Mouse (Mus musculus): ENCODE data around the gene Cox19.

GRCm38 (mm10) chr5:139326986-139327633 lies 24.1 kb downstream of the Cox19 start:
- TF ChIP-seq CTCF (IDR thresholded peaks at IDR 0.05; ENCODE audit: low read depth) (no peak), EP300 (IDR thresholded peaks at IDR 0.05; ENCODE audit: low read depth) (no peak)

Data from heart, postnatal 0 days (tissue).